Mouse (Mus musculus) heart, adult 8-10 months (tissue): Measurements from ENCODE around the gene Olfr772. TPM values are rescaled to one million over a fixed set of nuclear protein-coding genes. Genes with fewer than 3 reads are reported as not detected.
"Not testable (repeated sequence)": the region's sequence is repeated elsewhere in the genome, so short reads cannot be mapped to it uniquely, and the experiment has no call there.

Experiments used
- DNase-seq: peaks from one replicate; pipeline ENCODE4 v3.0.0; 2022; ENCODE audit warnings: low spot score
- total RNA-seq, 4 experiments: library from RNA; stranded (reverse); gene quantifications; 2 replicates each; pipeline ENCODE4 v1.2.4; 2022

Gene Olfr772
- not detected for total RNA-seq

DNA sequence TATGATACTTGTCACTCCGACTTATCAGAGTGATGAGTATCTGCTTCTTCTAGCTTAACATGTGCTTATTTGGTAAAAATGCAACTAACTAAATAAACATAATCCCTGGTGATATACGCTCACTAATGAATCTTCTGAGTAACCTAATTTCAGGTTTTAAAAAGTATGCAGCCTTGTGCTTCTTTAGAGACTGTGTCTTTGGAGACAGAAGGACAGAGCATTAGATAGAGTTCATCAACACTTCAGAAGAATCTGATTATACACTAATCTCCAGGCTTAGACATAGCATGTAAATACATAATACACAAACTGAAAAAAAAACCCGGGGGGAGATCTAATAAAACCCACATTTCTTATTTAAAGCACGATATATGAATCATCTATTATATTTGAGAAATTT is at the start of gene Olfr772:
Gene Olfr772, minus strand, starts transcription at position 101 of the 400 bp plus-strand sequence.
- DNase-seq, result not testable (repeated sequence)

DNA sequence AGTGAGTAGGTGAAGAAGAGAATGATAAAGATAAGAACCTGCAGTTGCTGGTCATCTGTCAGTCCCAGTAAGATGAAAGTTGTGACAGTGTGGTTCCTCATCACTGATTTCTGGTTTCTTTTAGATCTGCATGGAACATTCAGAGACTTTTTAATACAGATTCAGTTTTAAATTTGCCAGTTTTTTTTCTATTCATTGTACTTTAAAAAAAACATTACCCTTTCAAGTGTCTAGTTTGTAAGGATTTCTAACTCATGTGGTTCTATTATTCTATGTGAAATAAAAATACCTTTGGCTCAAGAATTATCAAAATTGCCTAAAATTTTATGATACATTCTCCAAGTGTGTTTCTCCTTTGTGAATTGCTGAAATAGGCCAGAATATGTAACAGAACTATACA is 9.6 kb upstream of the Olfr772 start, which contains the start of gene Olfr773:
Gene Olfr773, minus strand, starts transcription at position 101 of the 400 bp plus-strand sequence.
- DNase-seq, result not testable (repeated sequence)

DNA sequence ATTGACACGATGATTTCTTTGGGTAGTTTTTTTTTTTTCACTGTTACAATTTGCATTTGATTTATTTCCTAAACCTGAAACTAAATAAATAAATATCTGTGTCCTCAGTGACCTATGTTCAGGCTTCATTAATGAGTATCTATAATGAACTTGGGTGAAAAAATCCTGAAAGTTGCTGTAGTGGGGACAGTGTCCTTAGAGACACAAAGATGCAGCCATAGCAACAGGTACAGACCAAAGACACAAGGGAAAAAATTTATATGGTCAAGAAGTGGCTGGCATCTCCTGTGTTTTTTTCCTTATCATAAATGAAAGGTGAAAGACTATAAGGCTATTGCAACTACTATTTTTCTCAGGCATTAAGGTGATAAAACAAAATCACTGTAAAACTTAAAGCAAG is 13.1 kb downstream of the Olfr772 start, which contains the start of gene Olfr771:
Gene Olfr771, minus strand, starts transcription at position 101 of the 400 bp plus-strand sequence.
- no peak for DNase-seq

DNA sequence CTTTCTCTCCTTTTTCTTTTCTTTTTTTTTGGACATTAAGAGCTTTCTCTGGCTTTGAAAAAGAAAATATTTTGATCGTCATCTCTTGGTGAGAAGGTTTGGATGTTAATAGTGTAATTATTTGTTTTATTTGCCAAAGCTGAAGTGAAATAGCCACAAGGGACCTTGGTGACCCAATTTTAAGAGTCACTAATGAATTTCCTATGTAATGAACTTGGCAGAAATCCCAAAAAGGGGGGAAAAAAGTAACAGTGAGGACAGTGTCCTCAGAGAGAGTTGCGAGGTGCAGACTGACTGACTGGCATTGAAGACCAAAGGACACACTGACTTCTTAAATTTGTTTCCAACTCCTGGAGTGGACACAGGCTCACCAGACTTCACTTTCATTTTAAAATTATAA is 38.8 kb downstream of the Olfr772 start, which contains the start of gene Olfr770:
Gene Olfr770, minus strand, starts transcription at position 101 of the 400 bp plus-strand sequence.
- no peak for DNase-seq

Other genes with a start within 250 kb of the Olfr772 start
- gene Itga7, start 244.1 kb downstream of the Olfr772 start, total RNA-seq, result 100 to 1,000 TPM; 161 to 179 (median 167) TPM
- gene Mettl7b, start 216.9 kb downstream of the Olfr772 start, total RNA-seq, result not detected
- gene Olfr9, start 188.5 kb downstream of the Olfr772 start, total RNA-seq, result not detected
- not detected for gene Olfr763, start 167.1 kb downstream of the Olfr772 start, total RNA-seq
- gene Olfr764-ps1, start 138.0 kb downstream of the Olfr772 start, total RNA-seq, result not detected
- gene Olfr765, start 127.9 kb downstream of the Olfr772 start, total RNA-seq, result not detected
- not detected for gene Olfr766-ps1, start 108.9 kb downstream of the Olfr772 start, total RNA-seq
- not detected for gene Olfr767, start 95.0 kb downstream of the Olfr772 start, total RNA-seq
- not detected for gene Olfr768, start 78.5 kb downstream of the Olfr772 start, total RNA-seq
- gene Olfr769, start 60.1 kb downstream of the Olfr772 start, total RNA-seq, result not detected
- not detected for gene Olfr770, start 38.9 kb downstream of the Olfr772 start, total RNA-seq
- gene Olfr771, start 13.2 kb downstream of the Olfr772 start, total RNA-seq, result not detected
- gene Olfr773, start 9.5 kb upstream of the Olfr772 start, total RNA-seq, result not detected
- not detected for gene Olfr774, start 58.3 kb upstream of the Olfr772 start, total RNA-seq
- gene Olfr775, start 70.5 kb upstream of the Olfr772 start, total RNA-seq, result not detected
- not detected for gene Olfr776, start 81.2 kb upstream of the Olfr772 start, total RNA-seq
- not detected for gene Olfr777, start 93.6 kb upstream of the Olfr772 start, total RNA-seq
- not detected for gene Olfr780, start 140.2 kb upstream of the Olfr772 start, total RNA-seq
- not detected for gene Olfr781, start 150.9 kb upstream of the Olfr772 start, total RNA-seq
- not detected for gene Olfr782, start 170.9 kb upstream of the Olfr772 start, total RNA-seq
- not detected for gene Olfr784, start 206.2 kb upstream of the Olfr772 start, total RNA-seq
- not detected for gene Olfr785, start 227.5 kb upstream of the Olfr772 start, total RNA-seq
- not detected for gene Olfr786, start 249.4 kb upstream of the Olfr772 start, total RNA-seq